Comparison of ENCODE assay signal across 8 mouse cellular contexts in genomic region chr17:22083224-22083623, GRCm38 (mm10).
DNase-seq lines count a peak whose midpoint lies in the region; ATAC-seq and TF ChIP-seq lines count a peak whose summit lies in the region.
"Not testable (repeated sequence)": the region's sequence is repeated elsewhere in the genome, so short reads cannot be mapped to it uniquely, and the experiment has no call there.

No protein-coding gene starts in this region.

- WGBS in hindbrain, embryonic 10.5 days = 44% methylated on average over 3 of the region's 3 CpGs
- WGBS in large intestine, adult 2 months = 5% methylated on average over 3 of the region's 3 CpGs
- 11% methylated on average over 3 of the region's 3 CpGs for WGBS in liver, adult 2 months

- H3K4me3 ChIP-seq in hindbrain, embryonic 10.5 days; liver, adult 2 months (ENCODE audit: insufficient read depth, low read depth, low read length): not testable (repeated sequence)

- not testable (repeated sequence) for TF ChIP-seq POLR2A in liver, adult 2 months (IDR thresholded peaks at IDR 0.05; ENCODE audit: extremely low read depth, insufficient read depth, low read length)

- not testable (repeated sequence) for H3K27ac ChIP-seq in hindbrain, embryonic 10.5 days; liver, adult 2 months (replicated peaks; ENCODE audit: insufficient read depth, low read depth, low read length)

- POLR2A ChIA-PET in Patski (lab: Charles Lee) = not testable (repeated sequence)

- not testable (repeated sequence) for H3K27me3 ChIP-seq in Patski; hindbrain, embryonic 10.5 days (ENCODE audit: insufficient read depth, poor library complexity, severe bottlenecking); liver, adult 2 months (ENCODE audit: control insufficient read depth, insufficient read depth, low read length)

- not testable (repeated sequence) for H3K79me2 ChIP-seq in liver, adult 2 months (ENCODE audit: control insufficient read depth, insufficient read depth, low read length)

- H3K9me3 ChIP-seq in hindbrain, embryonic 10.5 days = not testable (repeated sequence)

- CTCF ChIA-PET in Patski (lab: Charles Lee) = not testable (repeated sequence)

- ATAC-seq in Patski = not testable (repeated sequence)

- not testable (repeated sequence) for DNase-seq in Patski (ENCODE audit: low read depth, low spot score)
- DNase-seq in cerebellum, adult 18-20 months = peak; percentile 39 to 56
- peak; percentile 11 for DNase-seq in fibroblast of lung, adult 2 months (ENCODE audit: low read depth)
- DNase-seq in hindbrain, embryonic 10.5 days (ENCODE audit: low spot score) = peak; percentile 16
- peak; percentile 13 for DNase-seq in large intestine, adult 2 months (ENCODE audit: low read depth, low spot score)
- DNase-seq in liver, adult 2 months (ENCODE audit: extremely low read depth, low read depth, low spot score) = peak; percentile 20
- peak; percentile 22 for DNase-seq in neural tube, embryonic 10.5 days (ENCODE audit: extremely low spot score, low spot score)
- peak; percentile 10 for DNase-seq in thymus, postnatal 4 days

- TF ChIP-seq CTCF in Patski (IDR thresholded peaks at IDR 0.05) = peak; percentile 56
- not testable (repeated sequence) for TF ChIP-seq CTCF in liver, adult 2 months (IDR thresholded peaks at IDR 0.05; ENCODE audit: low read depth, low read length)

- in situ Hi-C loops in Patski (cut with MboI; ENCODE audit: low pct_unique_long_range_greater_than_20kb) = loop anchor here (25.0 kb wide), 1 partner anchor 329 kb away; the partner anchor contains the start of gene Zfp946

- H3K4me1 ChIP-seq in hindbrain, embryonic 10.5 days (replicated peaks); liver, adult 2 months (ENCODE audit: control insufficient read depth, insufficient read depth, low read length): not testable (repeated sequence)

- not testable (repeated sequence) for H3K9ac ChIP-seq in liver, adult 2 months (ENCODE audit: low read depth, low read length)

- not testable (repeated sequence) for H3K36me3 ChIP-seq in hindbrain, embryonic 10.5 days; liver, adult 2 months (ENCODE audit: control insufficient read depth, insufficient read depth, low read length)
